Mouse (Mus musculus) gastrocnemius, postnatal 36 days (tissue): ENCODE measurements around the gene Lgi2. TPM values are rescaled to one million over a fixed set of nuclear protein-coding genes. Genes with fewer than 3 reads are reported as not detected.

ENCODE experiments used
- DNase-seq, 2 experiments: peaks; one replicate each; pipeline ENCODE4 v3.0.0; 2022
- intact Hi-C: fragments of 180-260 bp; cut with DNase I; formaldehyde crosslinking; loops from one replicate; pipeline ENCODE4 v1.15.1; 2025
- total RNA-seq, 2 experiments: library from RNA; stranded (reverse); gene quantifications; 2 replicates each; pipeline ENCODE4 v1.2.3; 2021

The Lgi2 gene
- total RNA-seq, 2 experiments from 2014 or later = 1.3 to 1.9 TPM

DNA sequence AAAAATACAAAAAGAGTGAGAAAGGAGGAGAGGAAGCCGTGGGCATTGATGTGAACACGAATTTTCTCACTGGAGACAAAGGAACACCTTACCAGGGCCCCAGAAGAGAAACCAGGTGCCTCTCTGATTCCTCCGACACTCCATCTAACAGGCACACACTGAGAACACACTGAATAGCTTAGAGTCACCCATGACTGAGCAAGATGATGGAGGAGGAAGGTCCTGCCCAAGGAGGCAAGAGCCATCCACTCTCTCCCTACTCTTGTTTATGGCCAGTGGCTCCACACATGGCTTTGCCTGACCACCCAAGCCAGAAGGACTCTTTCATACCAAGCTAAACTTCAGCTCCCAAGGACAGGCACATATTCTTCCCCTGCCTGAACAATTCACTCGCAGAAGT lies 22.5 kb downstream of the Lgi2 start:
- DNase-seq = no peak

GRCm38 (mm10) chr5:52540186-52540585 lies 26.1 kb downstream of the Lgi2 start:
- intact Hi-C loops = no loop called here
- DNase-seq = no peak

More for the DNA sequence above, 22.5 kb downstream of the Lgi2 start:
- intact Hi-C loops = no loop called here

DNA sequence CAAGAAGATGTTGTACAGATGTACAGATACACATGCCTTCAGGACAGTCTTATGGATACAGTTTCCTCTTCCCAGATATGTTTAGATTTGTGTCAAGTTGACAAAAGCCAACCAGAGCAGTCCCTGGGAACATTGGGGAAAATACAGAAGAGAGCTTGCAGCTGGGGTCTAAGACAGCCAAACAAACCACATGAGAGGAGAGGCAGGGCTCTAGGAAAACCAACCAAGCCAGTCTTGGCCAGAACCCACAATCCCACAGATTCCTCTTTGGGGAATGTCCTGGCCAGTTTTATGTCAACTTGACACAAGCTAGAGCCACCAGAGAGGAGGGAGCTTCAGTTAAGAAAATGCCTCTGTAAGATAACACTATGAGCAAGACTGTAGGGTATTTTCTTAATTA lies 26.8 kb downstream of the Lgi2 start:
- no peak for DNase-seq
- intact Hi-C loops = no loop called here

DNA sequence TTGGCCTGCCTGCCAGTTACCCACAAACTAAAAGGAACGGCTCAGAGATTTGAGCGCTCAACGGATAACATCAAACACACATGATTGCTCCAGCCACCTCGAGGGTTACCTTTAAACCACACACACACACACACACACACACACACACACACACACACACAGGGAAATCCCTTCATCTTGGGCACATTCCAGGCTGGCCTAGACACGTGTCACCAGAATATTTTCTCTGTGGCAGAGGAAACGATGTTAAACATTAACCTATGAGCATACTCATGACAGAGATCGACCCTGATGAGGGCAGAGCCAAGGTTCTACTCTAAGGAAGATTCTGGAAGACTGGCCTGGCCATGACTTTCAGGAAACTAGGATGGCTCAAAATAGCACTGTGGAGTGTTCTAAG lies 29.2 kb downstream of the Lgi2 start:
- DNase-seq = no peak
- intact Hi-C loops = no loop called here

- intact Hi-C loops = no loop called here
- no peak for DNase-seq
These were observed 31.3 kb downstream of the Lgi2 start for GRCm38 (mm10) chr5:52534798-52535590.

DNA sequence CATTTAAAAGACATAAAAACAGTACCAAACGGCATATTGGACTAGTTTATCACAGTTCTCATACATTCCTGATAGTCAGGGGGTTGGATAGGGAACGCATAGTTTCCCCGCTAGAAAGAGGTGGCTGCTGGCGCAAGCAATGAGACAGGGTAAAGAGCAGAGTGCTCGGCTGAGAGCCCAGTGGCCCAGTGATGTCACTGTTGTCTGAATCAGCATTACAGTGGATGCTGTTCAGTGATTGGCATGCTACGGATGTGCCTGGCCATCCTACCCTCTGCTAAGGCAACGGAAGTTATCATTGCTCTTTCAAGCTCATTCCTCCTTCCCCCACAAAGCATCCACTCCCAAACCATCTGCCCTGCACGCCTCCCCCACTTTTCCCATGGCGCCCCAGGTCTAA lies 32.6 kb downstream of the Lgi2 start:
- no peak for DNase-seq
- intact Hi-C loops = no loop called here

DNA sequence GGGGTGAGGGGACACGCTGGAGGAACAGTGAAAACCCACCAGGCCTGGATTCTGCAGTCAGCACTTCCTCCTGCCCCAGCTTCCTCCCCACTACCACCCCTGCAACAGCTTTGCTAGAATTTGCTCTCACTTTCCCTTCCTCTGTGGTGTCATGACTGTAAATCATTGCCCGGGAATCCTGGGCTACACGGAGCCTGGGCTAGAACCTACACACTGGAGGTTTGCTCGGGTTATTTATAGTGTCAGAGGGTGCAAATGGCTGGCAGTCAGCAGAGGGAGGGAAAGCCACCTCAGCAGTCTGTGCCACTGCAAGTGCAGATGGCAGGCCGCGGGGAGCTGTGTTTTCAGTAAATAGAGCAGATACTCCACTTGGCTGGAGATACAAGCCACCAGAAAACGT lies 37.7 kb downstream of the Lgi2 start:
- intact Hi-C loops = no loop called here
- no peak for DNase-seq

GRCm38 (mm10) chr5:52526324-52526986 lies 39.8 kb downstream of the Lgi2 start:
- intact Hi-C loops = no loop called here
- no peak for DNase-seq

- DNase-seq = no peak
These were observed 42.1 kb downstream of the Lgi2 start for GRCm38 (mm10) chr5:52524207-52524606.

DNA sequence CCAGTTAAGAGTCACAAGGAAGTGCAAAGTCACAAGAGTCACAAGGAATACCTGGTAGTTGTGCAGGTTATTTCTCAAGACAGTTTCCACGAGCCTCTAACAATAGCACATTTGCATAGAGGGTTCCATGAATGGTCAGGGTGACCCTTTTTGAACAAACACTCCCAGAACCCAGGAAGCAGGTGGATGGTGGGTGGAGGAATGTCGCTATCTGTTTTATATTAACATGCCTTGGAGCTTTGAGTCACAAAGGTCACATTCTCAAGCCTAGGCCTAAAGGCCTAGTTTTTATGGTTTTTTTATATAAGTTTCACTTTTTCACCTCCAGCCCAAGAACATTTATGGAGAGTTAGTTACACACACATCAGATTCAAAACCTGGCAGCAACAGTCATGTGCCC lies 46.3 kb downstream of the Lgi2 start:
- intact Hi-C loops = loop anchor here (5.0 kb wide), 1 partner anchor 137 kb away; no protein-coding TSS in a partner anchor
- DNase-seq = no peak

More at GRCm38 (mm10) chr5:52524207-52524606, 42.1 kb downstream of the Lgi2 start:
- intact Hi-C loops = no loop called here

GRCm38 (mm10) chr5:52516072-52516476 lies 50.2 kb downstream of the Lgi2 start:
- no peak for DNase-seq
- intact Hi-C loops = loop anchor here (2.0 to 5.0 kb wide), 2 partner anchors 117 to 141 kb away; no protein-coding TSS in a partner anchor

GRCm38 (mm10) chr5:52515246-52516021 lies 50.8 kb downstream of the Lgi2 start:
- intact Hi-C loops = loop anchor here (2.0 to 5.0 kb wide), 2 partner anchors 117 to 142 kb away; no protein-coding TSS in a partner anchor
- DNase-seq = peak; percentile 51 to 65

DNA sequence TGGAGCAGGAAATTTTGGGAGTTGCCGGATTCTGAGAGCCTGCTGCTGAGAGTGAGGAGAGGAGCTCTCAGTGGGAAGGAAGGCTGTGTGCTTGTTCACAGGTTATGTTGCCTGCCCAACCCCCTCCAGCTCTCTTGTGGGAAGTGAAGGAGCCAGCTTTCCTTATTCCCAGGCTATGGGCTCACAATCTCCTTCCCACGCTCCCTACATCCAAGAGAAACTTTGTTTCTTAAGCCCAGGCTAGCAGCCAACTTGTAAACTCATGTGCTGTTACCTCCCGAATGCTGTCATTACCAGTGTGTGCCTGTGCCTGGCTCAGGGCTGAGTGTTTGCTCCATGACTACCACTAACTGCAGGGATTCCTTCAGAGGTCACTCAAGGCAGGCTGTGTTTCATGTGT lies 55.2 kb downstream of the Lgi2 start:
- intact Hi-C loops = loop anchor here (5.0 kb wide), 1 partner anchor 311 kb away; no protein-coding TSS in a partner anchor
- DNase-seq = no peak

- intact Hi-C loops = no loop called here
- no peak for DNase-seq
These were observed 56.8 kb downstream of the Lgi2 start for GRCm38 (mm10) chr5:52509416-52509815.

GRCm38 (mm10) chr5:52504666-52505065 lies 61.6 kb downstream of the Lgi2 start:
- intact Hi-C loops = no loop called here

DNA sequence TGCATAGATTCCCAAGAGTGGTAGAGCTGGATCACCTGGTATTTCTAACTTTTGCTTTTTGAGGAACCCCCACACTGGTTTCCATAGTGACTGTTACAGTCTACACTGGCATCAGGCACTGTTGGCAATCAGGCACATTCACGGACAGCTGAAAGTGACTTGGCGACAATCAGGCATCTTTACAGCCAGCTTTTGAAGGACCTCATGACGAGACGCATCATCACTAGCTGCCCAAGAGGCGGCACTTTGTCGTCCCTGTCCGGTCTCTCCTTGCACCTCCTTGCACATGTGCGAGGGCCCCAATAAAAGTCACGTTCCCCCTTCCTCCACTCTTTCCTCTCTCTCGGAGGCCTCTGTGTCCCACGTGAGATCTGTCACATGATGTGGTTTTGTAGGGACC lies 62.1 kb downstream of the Lgi2 start:
- intact Hi-C loops = no loop called here

More at GRCm38 (mm10) chr5:52504666-52505065, 61.6 kb downstream of the Lgi2 start:
- DNase-seq = peak in 1 of 2 experiments; percentile 28

GRCm38 (mm10) chr5:52495671-52496070 lies 70.6 kb downstream of the Lgi2 start:
- DNase-seq = no peak
- intact Hi-C loops = no loop called here

More for the DNA sequence above, 62.1 kb downstream of the Lgi2 start:
- DNase-seq = no peak

DNA sequence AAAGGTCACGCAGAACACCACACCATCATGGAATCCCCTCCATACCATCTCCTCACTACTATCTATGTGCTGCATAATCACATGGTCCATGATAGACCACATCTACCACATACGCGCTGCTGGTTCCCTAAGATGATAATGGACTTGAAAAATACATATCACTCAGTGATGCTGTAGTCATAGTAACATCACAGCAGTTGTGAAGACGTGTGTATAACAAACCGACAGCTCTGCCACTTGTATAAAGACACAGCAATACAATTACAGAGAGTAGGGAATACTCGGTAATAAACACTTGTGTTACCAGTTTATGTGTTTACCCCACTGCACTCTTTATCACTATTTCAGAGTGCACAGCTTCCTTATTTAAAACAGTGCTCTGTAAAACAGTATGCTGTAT lies 74.8 kb downstream of the Lgi2 start:
- DNase-seq = no peak
- intact Hi-C loops = no loop called here

GRCm38 (mm10) chr5:52487559-52488430 lies 78.5 kb downstream of the Lgi2 start:
- DNase-seq = no peak
- intact Hi-C loops = no loop called here
